Mouse (Mus musculus): ENCODE measurements around the gene Nr5a2. TPM values are rescaled to one million over a fixed set of nuclear protein-coding genes. Genes with fewer than 3 reads are reported as not detected.

The Nr5a2 gene
- polyA plus RNA-seq, 1 experiment, result not detected

DNA sequence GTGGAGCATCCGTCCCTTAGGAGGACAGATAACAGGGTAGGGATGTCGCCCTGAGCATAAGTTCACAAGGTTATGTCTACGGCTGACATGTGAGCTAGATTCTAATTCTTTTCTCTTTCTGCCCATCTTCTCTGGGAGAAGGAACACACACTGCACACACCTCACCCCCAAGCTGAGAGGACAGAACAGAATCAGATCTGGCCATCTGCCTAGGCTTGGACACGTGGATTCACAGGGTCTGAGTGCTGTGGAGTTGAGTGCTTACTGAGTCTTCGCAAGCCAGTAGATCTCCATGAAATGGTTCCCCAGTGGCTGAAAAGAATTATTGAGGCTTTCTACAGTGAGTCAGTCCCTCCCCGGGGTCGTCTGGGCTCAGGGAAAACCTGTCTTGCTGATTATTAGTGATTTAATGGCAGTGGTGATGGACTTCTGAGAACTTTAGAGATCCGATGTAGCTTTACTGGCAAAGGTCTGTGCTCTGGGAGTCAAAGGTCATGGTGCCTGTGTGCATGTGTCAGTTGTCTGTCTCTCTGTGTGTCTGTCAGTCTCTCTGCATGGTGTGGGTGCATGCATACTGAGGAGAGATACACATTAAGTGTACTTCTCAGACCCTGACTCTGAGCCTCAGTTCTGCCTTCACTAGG lies 24.8 kb downstream of the Nr5a2 start:
- Histone ChIP-seq H3K4me3 (no peak overlapping the region), H3K36me3 (ENCODE audit: control insufficient read depth, insufficient read depth) (no peaks in the 10 kb centered on the region), H3ac (ENCODE audit: control insufficient read depth, insufficient read length) (no peak overlapping the region), H3K27me3 (ENCODE audit: control insufficient read depth, insufficient read depth, insufficient read length) (peaks cover 11% of the 10 kb centered on the region), H3K79me2 (ENCODE audit: control insufficient read depth, insufficient read depth) (no peaks in the 10 kb centered on the region), H3K4me2 (ENCODE audit: low read depth) (no peak overlapping the region)
- TF ChIP-seq MYOG (IDR thresholded peaks at IDR 0.05; ENCODE audit: control insufficient read depth in 1 of 3, insufficient read depth in 1 of 3, insufficient read length in 2 of 3, low read depth in 2 of 3), result no peak
- no peak for TF ChIP-seq REST (IDR thresholded peaks at IDR 0.05; ENCODE audit: insufficient read depth, insufficient read length)
- TF ChIP-seq MAX (IDR thresholded peaks at IDR 0.05; ENCODE audit: low read depth), result no peak
- no peak for TF ChIP-seq POLR2AphosphoS2 (IDR thresholded peaks at IDR 0.05; ENCODE audit: insufficient read length, low read depth)
- TF ChIP-seq CEBPB (IDR thresholded peaks at IDR 0.05; ENCODE audit: insufficient read depth, poor library complexity, severe bottlenecking), result no peak
- TF ChIP-seq USF1 (IDR thresholded peaks at IDR 0.05; ENCODE audit: low read depth), result no peak
- TF ChIP-seq SRF (IDR thresholded peaks at IDR 0.05; ENCODE audit: control insufficient read depth, insufficient read length, low read depth), result no peak
- no peak for TF ChIP-seq E2F4 (IDR thresholded peaks at IDR 0.05; ENCODE audit: insufficient read depth)
- no peak for TF ChIP-seq POLR2A (IDR thresholded peaks at IDR 0.05; ENCODE audit: insufficient read length, low read depth)
- TF ChIP-seq MYOD1 (IDR thresholded peaks at IDR 0.05; ENCODE audit: control insufficient read depth in 1 of 3, insufficient read length in 2 of 3, low read depth in 2 of 3), result no peak

- TF ChIP-seq E2F4 (IDR thresholded peaks at IDR 0.05; ENCODE audit: insufficient read depth), result no peak
- no peak for TF ChIP-seq TCF3 (IDR thresholded peaks at IDR 0.05; ENCODE audit: insufficient read length, low read depth)
- TF ChIP-seq MAX (IDR thresholded peaks at IDR 0.05; ENCODE audit: low read depth), result no peak
- TF ChIP-seq POLR2AphosphoS2 (IDR thresholded peaks at IDR 0.05; ENCODE audit: insufficient read length, low read depth), result no peak
- TF ChIP-seq SRF (IDR thresholded peaks at IDR 0.05; ENCODE audit: control insufficient read depth, insufficient read length, low read depth), result no peak
- TF ChIP-seq CEBPB (IDR thresholded peaks at IDR 0.05; ENCODE audit: insufficient read depth, poor library complexity, severe bottlenecking), result no peak
- no peak for TF ChIP-seq REST (IDR thresholded peaks at IDR 0.05; ENCODE audit: insufficient read depth, insufficient read length)
- TF ChIP-seq USF1 (IDR thresholded peaks at IDR 0.05; ENCODE audit: low read depth), result no peak
- TF ChIP-seq MYOD1 (IDR thresholded peaks at IDR 0.05; ENCODE audit: control insufficient read depth in 1 of 3, insufficient read length in 2 of 3, low read depth in 2 of 3), result no peak
- TF ChIP-seq MYOG (IDR thresholded peaks at IDR 0.05; ENCODE audit: control insufficient read depth in 1 of 3, insufficient read depth in 1 of 3, insufficient read length in 2 of 3, low read depth in 2 of 3), result no peak
- TF ChIP-seq TCF12 (IDR thresholded peaks at IDR 0.05; ENCODE audit: insufficient read depth, poor library complexity, severe bottlenecking), result no peak
- no peaks in the 10 kb centered on the region for H3K36me3 ChIP-seq (ENCODE audit: control insufficient read depth, insufficient read depth)
- no peak overlapping the region for H3K4me2 ChIP-seq (ENCODE audit: low read depth)
- no peaks in the 10 kb centered on the region for H3K79me2 ChIP-seq (ENCODE audit: control insufficient read depth, insufficient read depth)
- no peak overlapping the region for H3K4me3 ChIP-seq
- H3ac ChIP-seq (ENCODE audit: control insufficient read depth, insufficient read length), result no peak overlapping the region
- H3K27me3 ChIP-seq (ENCODE audit: control insufficient read depth, insufficient read depth, insufficient read length), result peaks cover 11% of the 10 kb centered on the region
Observed at GRCm38 (mm10) chr1:136934051-136934450, 26.2 kb downstream of the Nr5a2 start.

DNA sequence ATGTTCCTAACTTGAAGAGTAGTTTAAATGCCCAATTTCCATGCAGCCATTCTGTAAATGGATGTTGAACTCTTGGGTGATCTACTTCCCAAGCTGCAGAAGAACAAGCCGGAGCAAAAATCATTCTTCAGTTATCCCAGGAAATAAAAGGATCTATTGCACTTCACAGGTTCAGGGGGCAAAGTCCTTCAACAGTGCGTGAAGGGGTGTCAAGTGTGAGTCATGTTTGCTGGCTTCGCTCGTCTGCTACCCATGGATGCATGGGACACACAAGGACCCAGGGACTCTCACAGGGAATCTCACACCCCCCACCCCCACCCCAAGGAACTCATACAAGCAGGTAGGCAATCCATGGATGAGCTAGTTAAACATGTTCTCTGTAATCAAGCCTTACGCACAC lies 29.2 kb downstream of the Nr5a2 start:
- no peaks in the 10 kb centered on the region for H3K79me2 ChIP-seq (ENCODE audit: control insufficient read depth, insufficient read depth)
- H3K4me2 ChIP-seq (ENCODE audit: low read depth), result no peak overlapping the region
- TF ChIP-seq REST (IDR thresholded peaks at IDR 0.05; ENCODE audit: insufficient read depth, insufficient read length), result no peak
- TF ChIP-seq TCF12 (IDR thresholded peaks at IDR 0.05; ENCODE audit: insufficient read depth, poor library complexity, severe bottlenecking), result no peak
- TF ChIP-seq SRF (IDR thresholded peaks at IDR 0.05; ENCODE audit: control insufficient read depth, insufficient read length, low read depth), result no peak
- no peak for TF ChIP-seq MAX (IDR thresholded peaks at IDR 0.05; ENCODE audit: low read depth)
- no peak for TF ChIP-seq MYOG (IDR thresholded peaks at IDR 0.05; ENCODE audit: control insufficient read depth in 1 of 3, insufficient read depth in 1 of 3, insufficient read length in 2 of 3, low read depth in 2 of 3)
- TF ChIP-seq E2F4 (IDR thresholded peaks at IDR 0.05; ENCODE audit: insufficient read depth), result no peak
- no peak for TF ChIP-seq POLR2AphosphoS2 (IDR thresholded peaks at IDR 0.05; ENCODE audit: insufficient read length, low read depth)
- TF ChIP-seq POLR2A (IDR thresholded peaks at IDR 0.05; ENCODE audit: insufficient read length, low read depth), result no peak
- no peak for TF ChIP-seq MYOD1 (IDR thresholded peaks at IDR 0.05; ENCODE audit: control insufficient read depth in 1 of 3, insufficient read length in 2 of 3, low read depth in 2 of 3)
- TF ChIP-seq USF1 (IDR thresholded peaks at IDR 0.05; ENCODE audit: low read depth), result no peak
- TF ChIP-seq TCF3 (IDR thresholded peaks at IDR 0.05; ENCODE audit: insufficient read length, low read depth), result no peak
- TF ChIP-seq CEBPB (IDR thresholded peaks at IDR 0.05; ENCODE audit: insufficient read depth, poor library complexity, severe bottlenecking), result no peak
- H3K4me3 ChIP-seq, result no peak overlapping the region
- no peak overlapping the region for H3ac ChIP-seq (ENCODE audit: control insufficient read depth, insufficient read length)
- H3K36me3 ChIP-seq (ENCODE audit: control insufficient read depth, insufficient read depth), result no peaks in the 10 kb centered on the region
- peaks cover 9% of the 10 kb centered on the region for H3K27me3 ChIP-seq (ENCODE audit: control insufficient read depth, insufficient read depth, insufficient read length)

DNA sequence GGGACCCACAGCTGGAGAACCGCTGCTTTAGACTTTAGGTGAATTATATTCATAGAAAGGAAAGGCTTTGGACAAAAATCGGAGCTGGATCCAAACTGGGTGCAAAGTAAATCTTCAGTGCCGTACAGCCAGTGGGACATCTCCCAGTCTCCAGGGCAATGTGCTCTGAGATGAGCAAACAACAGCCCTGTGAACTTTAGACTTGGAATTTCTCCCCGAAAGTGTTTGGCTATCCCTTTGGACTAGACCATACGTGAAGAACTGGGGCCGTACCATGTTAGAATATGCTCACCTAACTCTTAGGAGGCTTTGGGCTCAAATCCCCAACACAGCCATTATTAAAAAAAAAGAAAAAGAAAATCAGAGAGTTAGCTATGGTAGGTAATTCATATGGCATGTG lies 30.5 kb downstream of the Nr5a2 start:
- Histone ChIP-seq H3ac (ENCODE audit: control insufficient read depth, insufficient read length) (no peak overlapping the region), H3K4me3 (no peak overlapping the region), H3K27me3 (ENCODE audit: control insufficient read depth, insufficient read depth, insufficient read length) (no peaks in the 10 kb centered on the region), H3K79me2 (ENCODE audit: control insufficient read depth, insufficient read depth) (no peaks in the 10 kb centered on the region), H3K36me3 (ENCODE audit: control insufficient read depth, insufficient read depth) (no peaks in the 10 kb centered on the region), H3K4me2 (ENCODE audit: low read depth) (no peak overlapping the region)
- TF ChIP-seq USF1 (IDR thresholded peaks at IDR 0.05; ENCODE audit: low read depth) (no peak), MAX (IDR thresholded peaks at IDR 0.05; ENCODE audit: low read depth) (no peak), E2F4 (IDR thresholded peaks at IDR 0.05; ENCODE audit: insufficient read depth) (no peak), TCF12 (IDR thresholded peaks at IDR 0.05; ENCODE audit: insufficient read depth, poor library complexity, severe bottlenecking) (no peak), CEBPB (IDR thresholded peaks at IDR 0.05; ENCODE audit: insufficient read depth, poor library complexity, severe bottlenecking) (no peak), POLR2A (IDR thresholded peaks at IDR 0.05; ENCODE audit: insufficient read length, low read depth) (no peak), TCF3 (IDR thresholded peaks at IDR 0.05; ENCODE audit: insufficient read length, low read depth) (no peak), MYOD1 (IDR thresholded peaks at IDR 0.05; ENCODE audit: control insufficient read depth in 1 of 3, insufficient read length in 2 of 3, low read depth in 2 of 3) (no peak), MYOG (IDR thresholded peaks at IDR 0.05; ENCODE audit: control insufficient read depth in 1 of 3, insufficient read depth in 1 of 3, insufficient read length in 2 of 3, low read depth in 2 of 3) (no peak), REST (IDR thresholded peaks at IDR 0.05; ENCODE audit: insufficient read depth, insufficient read length) (no peak), POLR2AphosphoS2 (IDR thresholded peaks at IDR 0.05; ENCODE audit: insufficient read length, low read depth) (no peak), SRF (IDR thresholded peaks at IDR 0.05; ENCODE audit: control insufficient read depth, insufficient read length, low read depth) (no peak)

Measured in myocyte (in vitro differentiated cells).